Mouse (Mus musculus): Measurements from ENCODE around the gene Nudt1. TPM values are rescaled to one million over a fixed set of nuclear protein-coding genes. Genes with fewer than 3 reads are reported as not detected.
"Not testable (repeated sequence)": the region's sequence is repeated elsewhere in the genome, so short reads cannot be mapped to it uniquely, and the experiment has no call there.

The Nudt1 gene
- polyA plus RNA-seq, 1 experiment from 2014 or later: 34.3 TPM

GRCm38 (mm10) chr5:140346050-140346449, 24.6 kb downstream of the Nudt1 start:
- Histone ChIP-seq H3K4me2 (no peak overlapping the region), H3K9me3 (no peaks in the 10 kb centered on the region), H3K4me3 (no peak overlapping the region), H3K36me3 (peaks cover 43% of the 10 kb centered on the region), H3K27me3 (no peaks in the 10 kb centered on the region), H3K4me1 (replicated peaks) (no peaks in the 10 kb centered on the region), H3K9ac (no peak overlapping the region), H3K27ac (replicated peaks) (no peak overlapping the region)
- whole genome bisulfite sequencing: 92% methylated on average over 1 of the region's 1 CpGs
- ATAC-seq (ENCODE audit: low read depth): no peak

GRCm38 (mm10) chr5:140349882-140350281, 28.4 kb downstream of the Nudt1 start:
- no peaks in the 10 kb centered on the region for H3K9me3 ChIP-seq
- no peak overlapping the region for H3K4me3 ChIP-seq
- no peak overlapping the region for H3K9ac ChIP-seq
- H3K4me1 ChIP-seq (replicated peaks): no peaks in the 10 kb centered on the region
- H3K4me2 ChIP-seq: no peak overlapping the region
- 91% methylated on average over 9 of the region's 9 CpGs for WGBS
- H3K36me3 ChIP-seq: peaks cover 62% of the 10 kb centered on the region
- H3K27ac ChIP-seq (replicated peaks): no peak overlapping the region
- H3K27me3 ChIP-seq: no peaks in the 10 kb centered on the region
- ATAC-seq (ENCODE audit: low read depth): no peak

GRCm38 (mm10) chr5:140350731-140351497, 29.5 kb downstream of the Nudt1 start:
- H3K27me3 ChIP-seq: no peaks in the 10 kb centered on the region
- H3K36me3 ChIP-seq: peaks cover 66% of the 10 kb centered on the region
- ATAC-seq (ENCODE audit: low read depth): no peak
- no peak overlapping the region for H3K4me3 ChIP-seq
- no peak overlapping the region for H3K9ac ChIP-seq
- no peaks in the 10 kb centered on the region for H3K4me1 ChIP-seq (replicated peaks)
- H3K9me3 ChIP-seq: no peaks in the 10 kb centered on the region
- 92% methylated on average over 8 of the region's 8 CpGs for WGBS
- H3K27ac ChIP-seq (replicated peaks): no peak overlapping the region
- no peak overlapping the region for H3K4me2 ChIP-seq

GRCm38 (mm10) chr5:140352352-140352751, 30.9 kb downstream of the Nudt1 start:
- Histone ChIP-seq H3K36me3 (peaks cover 69% of the 10 kb centered on the region), H3K4me1 (replicated peaks) (no peaks in the 10 kb centered on the region), H3K9ac (no peak overlapping the region)

GRCm38 (mm10) chr5:140355934-140356333, 34.5 kb downstream of the Nudt1 start:
- peaks cover 75% of the 10 kb centered on the region for H3K36me3 ChIP-seq
- H3K4me3 ChIP-seq: no peak overlapping the region
- no peaks in the 10 kb centered on the region for H3K9me3 ChIP-seq
- H3K27me3 ChIP-seq: no peaks in the 10 kb centered on the region
- no peak overlapping the region for H3K9ac ChIP-seq
- no peak for ATAC-seq (ENCODE audit: low read depth)
- 86% methylated on average over 11 of the region's 11 CpGs for WGBS
- H3K27ac ChIP-seq (replicated peaks): no peak overlapping the region
- H3K4me2 ChIP-seq: no peak overlapping the region
- no peaks in the 10 kb centered on the region for H3K4me1 ChIP-seq (replicated peaks)

More at GRCm38 (mm10) chr5:140352352-140352751, 30.9 kb downstream of the Nudt1 start:
- H3K4me3 ChIP-seq: no peak overlapping the region
- 95% methylated on average over 6 of the region's 6 CpGs for WGBS
- H3K9me3 ChIP-seq: no peaks in the 10 kb centered on the region
- H3K27me3 ChIP-seq: no peaks in the 10 kb centered on the region
- H3K4me2 ChIP-seq: no peak overlapping the region
- ATAC-seq (ENCODE audit: low read depth): no peak
- no peak overlapping the region for H3K27ac ChIP-seq (replicated peaks)

GRCm38 (mm10) chr5:140357466-140357865, 36.0 kb downstream of the Nudt1 start:
- 93% methylated on average over 3 of the region's 3 CpGs for WGBS
- H3K27ac ChIP-seq (replicated peaks): no peak overlapping the region

DNA sequence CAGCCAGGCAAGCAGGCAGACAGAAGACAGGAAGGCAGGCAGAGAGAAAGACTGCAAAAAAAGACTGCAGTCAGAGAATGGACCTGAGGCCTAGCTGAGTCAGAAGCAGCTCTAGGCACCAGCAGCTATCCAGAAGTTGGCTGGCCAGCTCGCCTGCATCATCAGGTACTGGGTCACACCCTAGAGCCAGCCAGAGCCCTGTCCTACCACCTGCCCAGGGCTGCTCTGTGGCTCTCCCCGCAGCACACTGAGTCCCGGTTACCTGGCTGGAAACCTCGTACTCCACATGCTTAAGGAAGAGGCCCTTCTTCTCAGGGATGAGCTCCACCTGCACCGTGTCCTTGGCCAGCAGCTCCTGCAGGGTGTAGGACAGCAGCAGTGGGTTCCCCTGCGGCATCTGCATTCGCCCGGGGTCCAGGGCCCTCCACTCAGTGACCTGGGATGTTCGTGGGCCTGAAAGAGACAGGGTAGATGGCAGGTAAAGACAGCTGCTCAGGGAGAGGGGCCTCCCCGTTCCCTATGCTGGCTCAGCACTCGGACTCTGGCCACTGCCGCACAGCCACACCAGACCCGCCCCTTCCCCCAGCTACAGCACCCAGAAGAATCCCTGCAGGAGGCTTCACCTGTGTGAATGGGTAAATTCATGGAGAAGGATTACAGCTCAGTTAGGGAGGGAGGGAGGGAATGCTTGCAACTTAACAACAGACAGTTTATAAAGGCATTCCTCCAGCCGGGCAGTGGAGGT, 38.6 kb downstream of the Nudt1 start:
- ATAC-seq (ENCODE audit: low read depth): no peak
- peaks cover 41% of the 10 kb centered on the region for H3K36me3 ChIP-seq
- no peak overlapping the region for H3K4me3 ChIP-seq
- no peak overlapping the region for H3K4me2 ChIP-seq
- no peaks in the 10 kb centered on the region for H3K4me1 ChIP-seq (replicated peaks)
- H3K27me3 ChIP-seq: no peaks in the 10 kb centered on the region
- WGBS: 84% methylated on average over 14 of the region's 14 CpGs
- no peak overlapping the region for H3K9ac ChIP-seq
- no peaks in the 10 kb centered on the region; the same call in 1 of the 2 replicates for H3K9me3 ChIP-seq
- no peak overlapping the region for H3K27ac ChIP-seq (replicated peaks)

More at GRCm38 (mm10) chr5:140357466-140357865, 36.0 kb downstream of the Nudt1 start:
- H3K4me3 ChIP-seq: no peak overlapping the region
- H3K9ac ChIP-seq: no peak overlapping the region
- peaks cover 60% of the 10 kb centered on the region for H3K36me3 ChIP-seq
- no peaks in the 10 kb centered on the region for H3K4me1 ChIP-seq (replicated peaks)
- H3K27me3 ChIP-seq: no peaks in the 10 kb centered on the region
- H3K4me2 ChIP-seq: no peak overlapping the region
- no peaks in the 10 kb centered on the region for H3K9me3 ChIP-seq
- no peak for ATAC-seq (ENCODE audit: low read depth)

- no peaks in the 10 kb centered on the region for H3K27me3 ChIP-seq
- no peak for ATAC-seq (ENCODE audit: low read depth)
Measured at GRCm38 (mm10) chr5:140364415-140364814, 43.0 kb downstream of the Nudt1 start.

DNA sequence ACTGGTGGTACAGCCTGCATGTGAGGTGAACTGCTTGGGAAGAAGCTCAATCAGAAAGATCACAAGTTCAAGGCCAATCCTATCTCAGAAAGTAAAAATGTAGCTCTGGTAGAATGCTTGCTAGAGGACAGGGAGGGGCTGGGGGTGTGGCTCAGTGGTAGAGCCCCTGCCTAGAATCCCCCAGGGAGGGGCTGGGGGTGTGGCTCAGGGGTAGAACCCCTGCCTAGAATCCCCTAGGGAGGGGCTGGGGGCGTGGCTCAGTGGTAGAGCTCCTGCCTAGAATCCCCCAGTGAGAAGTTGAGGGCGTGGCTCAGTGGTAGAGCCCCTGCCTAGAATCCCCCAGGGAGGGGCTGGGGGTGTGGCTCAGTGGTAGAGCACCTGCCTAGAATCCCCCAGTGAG, 46.7 kb downstream of the Nudt1 start:
- not testable (repeated sequence) for H3K9ac ChIP-seq; H3K4me3 ChIP-seq; H3K36me3 ChIP-seq; H3K4me1 ChIP-seq (replicated peaks); H3K9me3 ChIP-seq; H3K27me3 ChIP-seq; H3K27ac ChIP-seq (replicated peaks); H3K4me2 ChIP-seq; ATAC-seq (ENCODE audit: low read depth)
- 79% methylated on average over 2 of the region's 2 CpGs for WGBS

More at GRCm38 (mm10) chr5:140364415-140364814, 43.0 kb downstream of the Nudt1 start:
- Histone ChIP-seq H3K4me2 (no peak overlapping the region), H3K9me3 (no peaks in the 10 kb centered on the region; the same call in 1 of the 2 replicates), H3K4me3 (no peak overlapping the region), H3K4me1 (replicated peaks) (no peaks in the 10 kb centered on the region), H3K9ac (no peak overlapping the region), H3K36me3 (peaks cover 12% of the 10 kb centered on the region), H3K27ac (replicated peaks) (no peak overlapping the region)
- WGBS: 97% methylated on average over 5 of the region's 5 CpGs

DNA sequence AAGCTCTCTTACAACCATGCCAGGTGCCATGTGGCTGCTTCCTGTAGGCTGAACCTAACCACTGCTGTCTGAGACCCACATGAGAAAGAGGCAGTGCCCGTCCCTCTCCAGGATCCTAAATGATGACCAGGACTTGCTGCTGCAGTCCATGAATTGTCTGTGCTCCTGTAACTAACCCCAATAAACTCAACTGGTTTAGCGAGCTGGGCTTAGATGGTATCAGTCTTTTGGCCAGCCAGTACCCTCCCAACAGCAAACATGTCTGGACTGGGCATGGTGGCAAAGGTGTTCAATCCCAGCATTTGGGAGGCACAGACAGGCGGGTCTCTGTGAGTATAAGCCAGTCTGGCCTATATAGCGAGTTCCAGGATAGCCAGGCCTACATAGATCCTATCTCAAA, 47.5 kb downstream of the Nudt1 start:
- no peak overlapping the region for H3K27ac ChIP-seq (replicated peaks)
- WGBS: 95% methylated on average over 4 of the region's 4 CpGs
- H3K36me3 ChIP-seq: no peaks in the 10 kb centered on the region
- H3K4me1 ChIP-seq (replicated peaks): peaks cover 9% of the 10 kb centered on the region; the same call in 1 of the 2 replicates
- no peak overlapping the region for H3K4me2 ChIP-seq
- H3K9me3 ChIP-seq: no peaks in the 10 kb centered on the region
- no peak overlapping the region for H3K4me3 ChIP-seq
- ATAC-seq (ENCODE audit: low read depth): no peak
- H3K27me3 ChIP-seq: no peaks in the 10 kb centered on the region
- H3K9ac ChIP-seq: no peak overlapping the region

DNA sequence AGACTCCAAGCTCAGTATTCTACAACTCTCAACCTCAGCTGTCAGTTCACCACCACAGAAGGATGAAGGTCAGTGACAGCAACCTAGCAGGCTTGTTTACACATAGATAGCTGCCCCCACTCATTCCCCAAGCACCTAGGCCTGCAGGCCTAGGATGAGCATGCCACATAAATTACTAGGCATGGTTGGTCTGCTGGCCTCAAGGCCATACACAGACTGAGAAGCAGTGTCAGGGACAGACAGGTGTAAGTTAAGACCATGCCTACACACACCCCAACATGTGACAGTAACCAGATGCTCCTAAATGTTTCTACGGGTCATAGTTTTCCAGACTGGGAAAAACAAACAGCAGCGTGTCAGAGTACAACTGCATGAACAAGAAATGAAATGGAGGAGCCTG, 48.0 kb downstream of the Nudt1 start:
- no peaks in the 10 kb centered on the region for H3K27me3 ChIP-seq
- peaks cover 14% of the 10 kb centered on the region; the same call in 1 of the 2 replicates for H3K4me1 ChIP-seq (replicated peaks)
- no peak overlapping the region for H3K9ac ChIP-seq
- H3K4me2 ChIP-seq: no peak overlapping the region
- H3K4me3 ChIP-seq: no peak overlapping the region
- H3K27ac ChIP-seq (replicated peaks): no peak overlapping the region
- no peak for ATAC-seq (ENCODE audit: low read depth)
- no peaks in the 10 kb centered on the region for H3K9me3 ChIP-seq
- WGBS: 89% methylated on average over 2 of the region's 2 CpGs
- H3K36me3 ChIP-seq: no peaks in the 10 kb centered on the region

DNA sequence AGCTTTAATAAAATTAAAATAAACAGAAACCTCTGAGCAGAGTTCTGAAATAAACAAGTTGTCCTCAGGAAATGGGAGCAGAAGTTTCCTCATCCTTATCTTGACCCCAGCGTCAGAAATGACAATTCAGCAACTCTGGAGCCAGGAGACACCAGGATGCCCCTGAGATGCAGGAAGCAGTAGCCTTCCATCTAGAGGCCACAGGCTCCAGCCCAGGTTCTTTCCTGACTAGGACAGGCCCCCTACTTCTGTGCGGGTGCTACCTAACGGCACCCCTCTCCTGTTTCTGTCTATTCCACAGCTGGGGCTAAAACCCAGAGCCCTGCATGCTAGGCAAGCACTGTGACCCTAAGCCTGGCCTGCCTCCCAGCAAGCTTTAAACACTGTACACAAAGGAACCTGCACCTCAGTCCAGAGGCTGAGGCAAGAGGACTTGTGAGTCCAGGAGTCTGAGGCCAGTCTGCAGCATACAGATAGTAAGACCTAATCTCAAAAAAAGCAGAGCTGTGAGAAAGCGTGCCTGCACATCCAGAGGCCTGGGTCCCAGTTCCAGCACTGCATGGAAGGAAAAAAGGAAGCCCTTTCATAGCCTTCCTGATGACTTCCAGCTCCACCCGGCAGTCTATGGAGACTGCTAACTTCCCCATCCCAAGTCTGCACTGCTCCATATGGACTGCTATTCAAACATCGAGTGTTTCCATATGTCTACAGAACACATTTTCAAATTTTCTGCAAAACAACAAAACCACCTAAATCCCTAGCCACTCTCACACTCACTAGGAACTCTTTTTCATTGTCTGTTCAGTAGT, 49.2 kb downstream of the Nudt1 start:
- Histone ChIP-seq H3K4me2 (no peak overlapping the region), H3K36me3 (no peaks in the 10 kb centered on the region), H3K4me3 (no peak overlapping the region), H3K4me1 (replicated peaks) (peaks cover 22% of the 10 kb centered on the region; the same call in 1 of the 2 replicates), H3K27me3 (no peaks in the 10 kb centered on the region), H3K9ac (no peak overlapping the region), H3K27ac (replicated peaks) (no peak overlapping the region), H3K9me3 (no peaks in the 10 kb centered on the region)
- WGBS: 79% methylated on average over 6 of the region's 6 CpGs
- ATAC-seq (ENCODE audit: low read depth): no peak

Data from neural tube, embryonic 13.5 days (tissue).